Mouse (Mus musculus) spleen, adult 2 months (tissue): ENCODE results near the gene Pi4k2b.

Experiments used
- CTCF ChIP-seq: fragments of 200-500 bp; IDR thresholded peaks from 2 replicates; pipeline ENCODE4 v1.5.1; 2011; ENCODE audit warnings: mild to moderate bottlenecking, inconsistent platforms; ENCODE audit not compliant: insufficient read depth, insufficient read length, insufficient replicate concordance; ENCODE audit errors: extremely low read depth
- POLR2A ChIP-seq: fragments of 200-500 bp; IDR thresholded peaks from 2 replicates; pipeline ENCODE4 v1.6.1; 2011; ENCODE audit warnings: low read depth, low read length, inconsistent platforms

- no peak for TF ChIP-seq CTCF
- no peak for TF ChIP-seq POLR2A
Observed at GRCm38 (mm10) chr5:52794109-52794508, 52.7 kb downstream of the Pi4k2b start.
